Mouse (Mus musculus) embryonic fibroblast, embryonic 13.5 days (primary cell): ENCODE results near the gene Slamf1.

Experiments used
- CTCF ChIP-seq: IDR thresholded peaks from 2 replicates; pipeline ENCODE4 v1.5.1; 2011; ENCODE audit warnings: mild to moderate bottlenecking, control low read depth, low read length, moderate library complexity, borderline replicate concordance; ENCODE audit not compliant: insufficient read depth
- POLR2A ChIP-seq: IDR thresholded peaks from 2 replicates; pipeline ENCODE4 v1.6.1; 2011; ENCODE audit warnings: low read depth, mild to moderate bottlenecking, control low read depth, low read length, moderate library complexity

DNA sequence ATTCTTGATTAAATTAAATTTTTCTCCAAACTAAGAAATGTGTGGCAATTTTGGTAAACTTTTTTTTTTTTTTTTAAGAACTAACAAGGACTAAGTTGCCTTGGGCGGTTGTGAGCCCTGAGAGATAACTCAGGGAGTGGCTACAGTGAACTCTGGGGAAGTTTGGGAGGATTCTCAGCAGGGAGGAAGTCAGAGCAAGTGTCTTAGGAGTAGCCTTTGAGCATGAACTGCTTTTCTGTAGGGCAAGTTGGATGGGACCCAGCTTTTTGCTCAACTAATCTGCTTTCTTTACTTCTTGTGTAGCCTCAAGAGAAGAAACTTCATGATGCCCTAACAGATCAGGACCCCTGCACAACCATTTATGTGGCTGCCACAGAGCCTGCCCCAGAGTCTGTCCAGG lies 30.9 kb downstream of the Slamf1 start:
- no peak for TF ChIP-seq POLR2A
- TF ChIP-seq CTCF: no peak
